Mouse (Mus musculus): ENCODE data around the gene Chst3.
"Not testable (repeated sequence)": the region's sequence is repeated elsewhere in the genome, so short reads cannot be mapped to it uniquely, and the experiment has no call there.

The Chst3 gene

DNA sequence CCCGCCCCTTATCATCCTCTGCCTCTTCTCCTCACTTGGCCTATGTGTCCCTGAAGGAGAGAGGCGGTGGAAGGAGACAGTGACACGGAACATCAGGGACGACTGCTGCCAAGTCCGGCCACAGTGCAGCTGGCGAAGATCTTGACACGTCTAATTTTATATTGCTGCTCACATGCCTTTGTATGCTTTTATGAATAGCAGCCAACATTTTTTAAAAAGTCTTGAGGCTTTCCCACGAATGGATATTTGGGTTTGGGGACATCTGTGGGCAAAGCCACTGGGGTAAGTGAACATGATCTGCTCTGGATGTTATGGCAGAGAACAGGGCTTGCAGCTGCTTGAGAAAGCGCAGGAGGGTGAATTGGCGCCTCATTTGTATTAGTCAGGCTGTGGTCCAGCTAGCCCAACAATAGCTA lies 21.6 kb downstream of the Chst3 start:
- DNase-seq (ENCODE audit: low spot score): peak; percentile 46

DNA sequence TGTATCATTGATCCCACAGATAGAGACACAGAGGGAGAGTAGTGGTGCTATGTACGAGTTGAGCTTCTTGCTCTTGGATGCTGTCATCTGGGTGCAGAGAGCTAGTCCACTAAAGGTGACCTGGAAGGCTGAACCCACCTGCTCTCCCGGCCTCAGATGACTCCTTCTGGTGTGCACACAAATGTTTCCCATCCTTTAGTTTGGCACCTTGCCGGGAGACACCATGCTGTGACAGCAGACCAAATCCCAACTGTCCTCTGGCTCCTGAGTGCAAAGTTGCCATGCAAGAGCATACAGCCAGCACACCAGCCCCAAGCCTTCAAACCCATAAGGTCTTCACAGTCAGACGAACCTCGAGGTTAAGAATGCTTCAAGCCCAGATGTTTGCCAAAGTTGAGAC lies 22.1 kb downstream of the Chst3 start:
- no peak for DNase-seq (ENCODE audit: low spot score)

DNA sequence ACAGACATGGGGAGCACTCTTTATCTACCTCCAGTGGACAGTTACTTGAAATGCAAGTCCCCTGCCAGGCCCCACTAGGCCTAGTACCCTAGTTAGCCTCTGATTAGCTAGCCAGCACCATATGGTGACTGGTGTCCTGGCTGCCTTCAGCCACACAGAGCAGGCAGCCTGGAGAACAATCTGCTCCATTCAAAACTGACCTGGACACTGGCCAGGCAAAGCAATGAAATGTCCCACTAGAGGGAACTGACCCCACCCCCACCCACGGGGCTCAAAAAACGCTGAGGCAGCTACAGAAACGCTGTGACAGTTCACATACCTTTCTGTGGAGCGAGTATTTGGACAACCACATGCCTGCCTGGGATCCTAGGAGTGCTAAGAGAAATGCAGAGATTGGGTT lies 24.0 kb downstream of the Chst3 start:
- peak; percentile 56 for DNase-seq (ENCODE audit: low spot score)

DNA sequence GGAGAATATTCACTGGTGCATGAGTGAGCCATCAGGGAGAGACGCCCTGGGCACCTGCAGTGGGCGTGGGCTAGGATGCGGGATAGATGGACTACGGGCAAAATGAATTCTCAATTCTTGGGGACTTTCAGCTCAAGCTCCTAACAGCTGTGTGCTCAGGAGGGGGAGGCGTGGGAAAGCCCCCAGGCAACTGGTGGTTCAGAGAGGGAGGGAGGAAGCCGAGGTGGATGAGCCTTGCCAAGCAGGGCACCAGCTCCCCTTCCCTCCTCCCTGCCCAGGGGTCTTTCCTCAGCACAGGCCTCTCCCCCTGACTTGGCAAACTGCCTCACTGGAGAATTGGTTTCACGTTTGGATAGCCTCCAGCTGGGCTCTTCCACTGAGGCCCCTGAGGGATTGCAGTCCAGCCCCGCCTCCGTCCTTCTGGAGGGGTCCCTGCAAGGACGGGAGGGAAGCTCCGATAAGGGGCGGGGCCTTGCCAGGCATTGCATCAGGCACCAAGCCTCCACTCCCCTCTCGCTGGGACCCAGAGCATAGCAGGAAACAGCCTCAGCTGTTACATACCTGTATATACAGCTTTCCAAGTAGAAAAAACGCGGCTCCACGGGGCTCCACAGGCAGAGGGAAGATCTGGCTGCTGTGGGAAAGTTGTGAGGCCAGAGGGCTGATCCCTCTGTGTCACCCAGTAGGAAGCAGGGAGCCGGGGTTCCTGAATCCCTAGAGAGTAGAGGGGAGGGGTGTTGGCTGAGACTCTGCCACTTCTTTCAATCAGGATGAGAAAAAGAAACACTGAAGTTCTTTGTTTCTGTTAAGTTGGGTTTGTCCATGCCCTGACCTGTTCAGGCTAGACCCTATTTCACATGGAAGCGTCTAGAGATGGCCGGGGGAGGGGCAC lies 25.3 kb downstream of the Chst3 start:
- no peak for DNase-seq (ENCODE audit: low spot score)

DNA sequence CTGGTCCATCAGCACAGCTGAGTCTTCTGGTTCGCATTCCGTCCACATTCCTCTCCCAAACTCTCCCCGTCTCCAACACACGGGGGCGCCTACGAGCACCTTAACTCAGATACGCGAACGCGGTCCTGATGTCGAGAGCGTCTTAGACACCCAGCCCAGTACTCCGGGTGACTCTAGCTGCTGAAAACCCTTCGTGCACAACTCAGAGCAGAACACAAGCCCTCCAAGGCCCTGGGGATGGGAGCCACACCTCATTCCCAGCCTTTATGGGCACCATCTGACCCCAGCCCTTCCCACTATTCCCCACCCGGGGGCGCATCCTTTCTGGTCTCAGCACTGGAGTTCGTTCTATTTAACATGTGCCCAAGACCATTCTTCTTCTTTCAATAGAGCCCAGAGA lies 27.3 kb downstream of the Chst3 start:
- peak; percentile 78 for DNase-seq (ENCODE audit: low spot score)

DNA sequence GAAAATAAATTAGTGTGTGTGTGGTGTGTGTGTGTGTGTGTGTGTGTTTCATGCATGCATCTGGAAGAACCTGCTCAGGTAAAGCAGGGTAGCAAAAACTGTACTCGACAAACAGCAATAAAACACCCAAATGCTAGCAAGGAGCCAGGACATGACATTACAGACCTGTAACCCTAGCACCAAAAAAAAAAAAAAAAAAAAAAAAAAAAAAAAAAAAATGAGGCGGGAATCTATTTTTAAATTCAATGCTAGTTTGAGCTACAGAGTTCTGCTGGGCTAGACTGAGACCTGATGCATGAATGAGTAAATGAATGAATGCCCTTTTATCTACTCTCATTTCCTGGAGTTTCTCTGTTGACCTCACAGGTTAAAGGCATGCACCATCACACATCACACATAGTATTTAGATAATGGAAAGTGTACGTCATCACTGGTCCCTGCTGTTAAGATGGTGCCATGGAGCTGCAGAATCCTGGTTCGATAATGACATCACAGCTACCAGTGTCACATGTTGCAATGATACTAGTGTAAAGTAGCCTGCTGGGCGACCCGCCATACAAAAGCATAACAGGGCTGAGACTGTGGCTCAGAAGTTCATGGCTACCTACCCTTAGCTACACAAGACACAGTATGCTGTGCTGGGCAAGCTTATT lies 29.4 kb downstream of the Chst3 start:
- no peak for DNase-seq (ENCODE audit: low spot score)

DNA sequence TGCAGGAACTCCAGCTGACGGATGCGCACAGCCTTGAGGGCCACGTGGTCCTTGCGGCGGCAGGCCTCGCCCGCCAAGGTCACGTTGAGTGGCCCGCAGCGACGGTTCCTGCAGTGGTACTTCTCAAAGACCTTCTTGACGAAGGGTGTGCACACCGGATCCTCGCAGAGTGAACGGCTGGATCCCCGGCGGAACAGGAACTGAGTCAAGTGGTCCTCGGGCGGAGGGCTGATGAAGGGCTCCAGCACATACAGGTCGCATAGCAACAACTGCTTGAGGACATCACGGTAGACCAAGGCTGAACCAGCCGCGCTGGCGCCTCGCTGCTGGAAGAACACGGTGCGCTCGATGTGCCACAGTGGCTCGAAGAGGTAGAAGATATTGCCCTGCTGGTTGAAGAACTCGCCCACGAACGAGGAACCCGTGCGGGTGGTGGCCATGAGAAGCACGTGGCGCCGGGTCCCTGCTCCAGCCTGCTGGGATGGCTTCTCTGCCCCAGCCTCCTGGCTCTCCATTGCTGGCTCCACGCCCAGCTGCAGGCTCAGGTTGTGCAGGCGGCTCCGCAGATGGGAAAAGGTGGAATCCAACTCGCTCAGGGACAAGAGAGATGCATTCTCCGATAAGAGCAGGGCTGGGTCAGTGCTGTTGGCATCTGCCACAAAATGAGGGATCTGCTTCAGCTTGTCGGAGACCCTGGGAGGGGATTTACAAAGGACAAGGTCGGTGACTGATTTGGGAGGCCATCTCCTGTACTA lies 32.7 kb downstream of the Chst3 start:
- DNase-seq (ENCODE audit: low spot score): no peak

DNA sequence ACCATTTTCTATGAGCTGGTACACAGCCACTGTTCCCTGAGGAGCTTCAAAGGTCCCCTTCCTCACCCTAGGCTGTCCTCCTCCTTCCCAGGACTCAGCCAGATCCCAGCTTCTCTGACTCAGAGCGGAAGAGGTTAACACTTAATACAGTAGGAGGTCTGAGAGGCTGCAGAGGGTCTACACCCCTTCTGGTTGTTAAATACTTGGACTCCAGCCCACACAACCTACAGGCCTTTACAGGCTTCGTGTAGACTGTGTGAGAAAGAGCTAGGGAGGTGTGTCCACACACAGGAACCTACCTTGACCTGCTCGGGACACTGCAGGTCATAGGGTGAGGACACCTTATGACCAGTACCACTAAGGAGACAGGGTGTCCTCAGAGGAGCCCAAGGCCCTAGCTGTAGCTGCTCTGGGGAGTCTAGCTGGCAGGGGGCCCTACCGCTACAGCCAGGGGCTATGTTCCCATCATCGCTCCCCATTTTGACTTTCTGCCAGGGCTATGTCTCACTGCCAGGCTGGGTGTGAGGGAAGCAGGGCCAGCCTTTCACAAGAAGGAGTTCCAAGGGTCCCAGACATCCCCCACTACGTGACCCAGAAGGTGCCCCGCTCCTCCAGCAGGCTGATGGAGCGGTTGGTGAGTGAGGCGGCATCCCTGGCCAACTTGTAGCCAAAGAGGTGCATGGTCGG lies 33.9 kb downstream of the Chst3 start:
- DNase-seq (ENCODE audit: low spot score): no peak

DNA sequence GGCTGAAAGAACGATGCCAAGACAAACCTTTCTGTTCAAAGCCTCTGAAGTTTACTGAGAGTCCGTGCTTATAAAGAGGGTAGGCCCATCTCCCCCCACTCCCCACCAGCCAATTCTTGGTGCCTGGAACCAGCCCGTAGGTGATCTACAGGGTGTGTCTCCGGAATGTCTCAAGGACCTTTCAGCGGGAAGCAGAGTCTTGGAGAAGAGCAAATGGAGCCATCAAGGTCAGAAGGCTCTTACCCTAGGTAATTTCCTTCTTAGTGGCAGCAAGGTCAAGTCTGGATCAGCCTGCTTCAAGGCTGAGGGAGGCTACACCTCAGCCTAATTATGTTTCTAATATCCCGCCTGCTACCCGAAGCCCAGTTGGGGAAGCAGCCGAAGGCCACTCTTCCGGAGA lies 43.8 kb downstream of the Chst3 start:
- DNase-seq (ENCODE audit: low spot score): not testable (repeated sequence)

DNA sequence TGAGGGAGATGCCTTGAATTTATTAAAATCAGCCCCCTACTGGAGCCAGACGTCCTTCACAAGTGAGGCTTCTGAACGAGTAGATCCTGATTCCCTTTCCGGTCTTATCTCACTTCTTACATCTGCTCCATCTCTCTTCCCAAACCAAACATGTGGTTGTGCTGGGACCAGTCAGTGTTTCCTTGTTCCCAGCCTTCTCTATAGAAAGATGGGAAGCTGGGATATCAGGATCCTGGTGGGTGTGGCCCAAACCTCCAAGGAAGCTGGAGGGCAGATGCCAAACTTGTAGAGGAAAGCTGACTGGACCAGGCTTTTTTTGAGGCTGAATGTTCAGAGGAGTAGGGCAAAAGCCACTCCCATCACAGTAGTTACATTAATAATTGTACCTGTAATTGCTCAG lies 44.6 kb downstream of the Chst3 start:
- no peak for DNase-seq (ENCODE audit: low spot score)

DNA sequence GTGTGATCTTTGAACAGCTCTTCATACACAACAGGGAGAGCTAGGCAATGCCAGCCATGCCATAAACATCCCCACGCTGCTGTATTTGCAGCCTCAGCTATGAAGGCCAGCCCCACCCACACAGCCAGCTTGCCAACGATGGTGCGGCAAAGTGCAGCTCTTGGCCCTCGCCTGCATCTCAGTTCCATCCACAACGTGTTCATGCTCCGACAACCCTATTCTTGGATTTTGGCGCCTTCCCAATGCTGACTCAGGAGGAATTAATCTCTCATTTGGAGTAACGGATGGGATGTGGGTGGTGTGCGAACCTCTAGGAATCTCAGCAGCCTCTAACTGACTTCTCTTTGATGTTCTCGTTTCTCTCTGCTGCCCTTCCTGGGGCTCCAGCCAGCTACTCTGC lies 46.0 kb downstream of the Chst3 start:
- DNase-seq (ENCODE audit: low spot score): no peak

DNA sequence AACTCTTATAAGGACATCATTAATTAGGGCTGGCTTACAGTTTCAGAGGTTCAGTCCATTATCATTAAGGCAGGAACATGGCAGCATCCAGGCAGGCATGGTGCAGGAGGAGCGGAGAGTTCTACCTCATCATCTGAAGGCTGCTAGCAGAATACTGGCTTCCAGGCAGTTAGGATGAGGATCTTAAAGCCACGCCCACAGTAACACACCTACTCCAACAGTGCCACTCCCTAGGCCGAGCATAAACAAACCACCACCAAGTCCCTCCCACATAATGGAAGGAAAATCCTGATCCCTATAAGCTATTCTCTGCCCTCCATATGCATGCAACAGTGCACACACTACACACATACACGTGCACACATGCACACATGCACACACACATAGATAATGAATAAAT lies 46.8 kb downstream of the Chst3 start:
- no peak for DNase-seq (ENCODE audit: low spot score)

DNA sequence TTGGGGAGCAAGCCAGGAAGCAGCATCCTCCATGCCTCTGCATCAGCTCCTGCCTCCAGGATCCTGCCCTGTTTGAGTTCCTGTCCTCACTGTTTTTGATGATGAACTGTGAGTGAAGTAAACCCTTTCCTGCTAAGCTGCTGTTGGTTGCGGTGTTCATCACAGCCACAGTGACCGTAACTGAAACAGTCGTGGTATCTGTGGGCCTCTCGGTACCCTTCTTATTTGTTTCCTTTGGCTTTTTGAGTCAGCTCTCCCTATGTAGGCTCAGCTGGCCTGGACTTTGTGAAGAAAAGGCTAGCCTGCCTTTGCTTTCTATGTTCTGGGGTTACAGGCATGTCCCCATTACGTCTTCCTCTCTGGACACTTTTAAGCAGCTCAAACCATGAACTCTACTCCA lies 47.7 kb downstream of the Chst3 start:
- DNase-seq (ENCODE audit: low spot score): no peak

DNA sequence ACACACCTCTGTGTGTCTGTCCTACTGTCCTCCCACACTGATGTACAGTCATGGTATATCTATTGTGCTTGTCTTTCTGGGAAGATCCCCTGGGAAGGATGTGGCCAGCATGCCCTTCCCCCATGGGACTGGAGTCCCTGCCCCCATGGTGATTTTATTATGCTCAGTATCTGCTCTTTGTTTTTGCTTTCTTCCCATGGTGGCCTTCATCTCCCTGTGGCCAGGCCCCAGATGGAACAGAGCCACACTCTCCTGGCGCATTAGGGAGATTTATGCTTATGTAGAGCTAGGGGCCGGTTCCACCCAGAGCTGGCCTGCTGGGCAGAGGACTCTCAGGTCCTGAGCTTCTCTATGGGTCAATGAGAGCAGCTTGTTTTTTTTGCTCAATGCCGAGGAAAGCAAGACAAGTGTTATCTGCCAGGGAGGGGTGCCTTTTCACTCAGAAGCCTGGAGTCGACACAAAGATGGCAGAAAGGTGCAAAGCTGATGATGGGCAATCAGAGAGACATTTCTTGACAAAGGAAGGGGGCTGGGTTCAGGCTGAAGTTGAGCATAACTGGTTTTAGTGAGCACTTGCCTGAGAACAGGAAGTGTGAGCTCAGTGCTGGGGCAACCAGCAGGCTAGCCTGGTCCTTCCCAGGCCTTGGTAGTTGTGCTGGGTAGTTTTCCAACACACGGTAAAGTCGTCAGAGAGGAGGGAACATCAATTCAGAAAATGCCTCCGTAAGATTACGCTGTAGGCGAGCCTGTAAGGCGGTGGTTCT lies 48.6 kb downstream of the Chst3 start:
- DNase-seq (ENCODE audit: low spot score): no peak

DNA sequence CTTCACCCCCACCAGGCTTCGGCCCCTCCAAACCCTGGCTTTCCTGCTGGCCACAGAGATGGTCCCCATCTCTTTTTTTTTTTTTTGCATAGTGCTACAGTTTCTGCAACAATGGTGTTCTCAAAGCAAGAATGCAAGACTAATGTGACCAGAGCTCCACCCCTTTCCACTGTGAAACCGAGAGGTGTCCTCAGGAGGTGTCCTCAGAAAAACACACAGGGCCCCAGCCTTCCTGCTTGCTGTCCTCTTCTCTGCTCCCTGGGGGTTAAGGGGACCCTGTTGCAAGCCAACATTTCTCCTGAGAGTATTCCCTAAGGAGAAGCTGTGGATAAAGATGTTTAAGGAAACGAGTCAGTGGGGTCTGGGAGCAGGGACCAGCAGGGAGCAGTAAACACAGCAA lies 50.1 kb downstream of the Chst3 start:
- no peak for DNase-seq (ENCODE audit: low spot score)

DNA sequence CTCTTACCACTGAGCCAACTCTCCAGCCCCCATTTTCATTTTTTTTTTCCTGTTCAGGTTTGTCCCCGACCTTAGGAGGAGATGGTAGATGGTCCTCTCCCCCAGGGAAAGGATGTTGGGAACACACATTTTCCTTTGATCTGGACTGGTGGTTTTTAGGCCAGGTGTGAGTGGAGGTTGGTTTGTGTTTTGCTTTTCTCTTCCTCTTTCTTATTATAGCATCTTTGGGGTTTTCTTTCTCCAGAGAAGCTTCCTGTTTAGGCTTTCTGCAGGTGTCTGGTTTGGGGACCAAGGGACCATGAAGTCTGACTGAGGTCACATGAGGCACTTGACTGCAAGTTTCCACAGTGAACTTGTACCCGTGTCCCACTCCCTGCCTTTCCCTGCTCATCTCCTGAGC lies 50.8 kb downstream of the Chst3 start:
- DNase-seq (ENCODE audit: low spot score): no peak

DNA sequence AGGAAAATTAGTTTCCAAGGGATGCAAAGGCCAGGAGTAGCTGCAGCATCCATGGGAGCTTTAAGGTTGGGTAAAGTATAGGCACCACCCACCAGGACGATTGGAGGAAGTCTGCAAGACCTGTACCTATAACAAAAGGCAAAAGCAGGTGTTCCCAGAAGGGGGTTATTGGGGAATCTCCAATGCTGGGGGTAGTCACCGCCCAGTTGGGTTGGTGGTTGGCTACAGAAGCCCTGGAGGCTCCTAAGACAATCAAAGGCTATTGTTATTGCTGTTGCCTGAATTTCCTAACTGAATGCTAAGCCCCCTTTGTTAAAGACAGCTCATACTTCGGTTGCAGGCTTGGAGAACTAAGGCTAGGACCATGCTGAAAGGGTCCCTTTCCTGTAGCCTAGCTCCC lies 53.0 kb downstream of the Chst3 start:
- no peak for DNase-seq (ENCODE audit: low spot score)

DNA sequence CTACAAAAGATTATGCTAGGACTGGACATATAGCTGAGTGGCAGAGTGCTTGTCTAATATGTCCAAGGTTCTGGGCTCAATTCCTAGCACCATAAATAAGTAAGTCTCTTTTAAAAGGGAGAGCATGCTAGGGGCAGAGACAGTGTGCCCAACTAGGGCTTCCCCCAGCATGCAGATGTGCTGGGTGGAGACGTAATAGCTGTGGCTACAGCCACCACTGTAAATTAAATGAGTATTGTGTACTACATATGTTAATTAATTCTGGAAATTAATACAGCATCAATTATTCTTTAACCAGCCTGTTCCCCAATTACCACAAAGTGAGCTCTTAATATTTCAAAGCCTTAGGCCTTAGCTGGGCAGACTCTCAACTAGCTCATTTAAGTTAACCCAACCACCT lies 54.2 kb downstream of the Chst3 start:
- no peak for DNase-seq (ENCODE audit: low spot score)

DNA sequence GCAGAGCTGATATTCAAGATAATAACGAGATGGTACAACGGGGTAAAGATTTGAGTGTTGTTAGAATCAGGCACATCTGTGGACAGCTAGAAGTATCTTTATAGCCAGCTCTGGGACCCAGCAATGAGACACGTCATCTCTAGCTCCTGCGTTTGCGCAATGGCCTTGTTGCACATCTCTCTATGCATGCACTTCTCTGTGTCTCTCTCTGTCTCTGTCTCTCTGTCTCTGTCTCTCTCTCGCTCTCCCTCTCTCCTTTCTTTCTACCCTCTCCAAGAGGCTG lies 56.1 kb downstream of the Chst3 start:
- no peak for DNase-seq (ENCODE audit: low spot score)

DNA sequence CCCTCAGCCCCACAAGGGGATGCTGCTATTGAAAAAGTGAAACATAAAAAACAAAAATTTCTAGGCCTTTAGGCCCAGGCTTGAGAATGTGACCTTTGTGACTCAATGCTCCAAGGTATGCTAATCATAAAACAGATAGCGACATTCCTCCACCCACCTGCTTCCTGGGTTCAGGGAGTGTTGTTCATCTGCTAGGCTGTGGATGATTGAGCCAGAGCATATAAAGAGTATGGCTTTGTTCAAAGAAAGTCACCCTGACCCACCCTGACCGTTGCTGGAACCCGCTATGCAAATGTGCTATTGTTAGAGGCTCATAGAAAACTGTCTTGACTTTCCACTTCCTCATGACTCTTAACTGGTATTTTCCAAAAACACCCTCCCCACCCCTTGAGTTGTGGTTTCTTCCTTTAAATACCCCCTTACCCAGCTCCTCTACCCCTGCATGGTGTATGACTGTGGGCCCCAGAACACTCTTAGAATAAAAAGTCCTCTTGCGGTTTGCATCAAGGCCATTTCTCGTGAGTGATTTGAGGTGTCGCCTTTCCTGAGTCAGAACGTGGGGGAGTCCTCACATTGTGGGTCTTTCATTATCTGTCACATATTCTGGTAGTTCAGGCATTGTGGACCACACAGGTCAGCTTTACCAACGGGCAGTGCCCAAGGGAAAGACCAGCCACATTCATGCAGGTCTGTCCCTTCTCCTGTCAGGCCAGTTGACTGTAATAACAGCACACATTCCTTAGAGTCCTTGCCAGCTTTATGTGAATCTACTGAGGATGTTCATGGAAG lies 56.7 kb downstream of the Chst3 start:
- not testable (repeated sequence) for DNase-seq (ENCODE audit: low spot score)

DNA sequence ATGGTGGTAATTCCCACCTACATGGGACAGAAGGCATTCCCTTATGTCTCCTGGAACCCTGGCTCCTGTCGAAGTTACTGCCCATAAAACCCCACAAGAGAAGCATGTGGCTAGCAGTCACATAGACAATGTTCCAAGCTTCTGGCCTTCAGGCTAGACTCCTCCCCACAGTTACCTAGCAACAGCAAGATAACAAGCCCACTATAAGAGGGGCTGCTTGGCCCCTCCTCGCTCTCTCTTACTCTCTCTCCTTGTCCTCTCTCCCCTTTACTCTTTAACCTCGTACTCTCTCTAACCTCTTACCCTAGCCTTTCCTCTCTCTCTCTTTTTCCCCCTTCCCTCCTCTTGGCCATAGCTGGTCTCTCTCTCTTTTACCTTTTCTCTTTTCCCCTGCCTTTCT lies 57.7 kb downstream of the Chst3 start:
- not testable (repeated sequence) for DNase-seq (ENCODE audit: low spot score)

Measured in adipocyte (in vitro differentiated cells).